Mouse (Mus musculus) kidney, postnatal 0 days (tissue): ENCODE results near the gene Teddm1a. TPM values are rescaled to one million over a fixed set of nuclear protein-coding genes. Genes with fewer than 3 reads are reported as not detected.
"Not testable (repeated sequence)": the region's sequence is repeated elsewhere in the genome, so short reads cannot be mapped to it uniquely, and the experiment has no call there.

Experiments
- ATAC-seq: fragments of 200-750 bp; cut with Nextera tagmentation; replicated peaks from 2 replicates; pipeline ENCODE4 v1.8.0; 2017; ENCODE audit warnings: low read depth, moderate number of reproducible peaks, moderate TSS enrichment, moderate library complexity; ENCODE audit not compliant: low FRiP score
- DNase-seq: peaks from one replicate; pipeline ENCODE4 v3.0.0-alpha.2; 2016; ENCODE audit warnings: low spot score
- H3K27ac ChIP-seq: fragments of 300-500 bp; sonication (generic); 2 replicates; pipeline ENCODE4 v1.5.1; 2014; ENCODE audit warnings: mild to moderate bottlenecking
- H3K27me3 ChIP-seq: fragments of 300-500 bp; sonication (generic); 2 replicates; pipeline ENCODE4 v1.6.1; 2014; ENCODE audit warnings: low read length, mixed read lengths; ENCODE audit not compliant: insufficient read depth
- H3K36me3 ChIP-seq: fragments of 300-500 bp; sonication (generic); 2 replicates; pipeline ENCODE4 v1.6.1; 2014; ENCODE audit warnings: low read length, mixed read lengths; ENCODE audit not compliant: insufficient read depth
- H3K4me1 ChIP-seq: fragments of 300-500 bp; sonication (generic); replicated peaks from 2 replicates; pipeline ENCODE4 v1.6.1; 2014; ENCODE audit warnings: antibody characterized with exemption, low read length, mixed read lengths; ENCODE audit not compliant: insufficient read depth
- H3K4me2 ChIP-seq: fragments of 300-500 bp; sonication (generic); 2 replicates; pipeline ENCODE4 v1.6.1; 2014; ENCODE audit warnings: mild to moderate bottlenecking, low read length, moderate library complexity, mixed read lengths
- H3K4me3 ChIP-seq: fragments of 300-500 bp; sonication (generic); replicated peaks from 2 replicates; pipeline ENCODE4 v1.5.1; 2014; ENCODE audit warnings: low read depth, low read length
- H3K9ac ChIP-seq: fragments of 300-500 bp; sonication (generic); 2 replicates; pipeline ENCODE4 v1.6.1; 2014; ENCODE audit warnings: low read depth, low read length
- H3K9me3 ChIP-seq: fragments of 300-500 bp; sonication (generic); replicated peaks from 2 replicates; pipeline ENCODE4 v1.6.1; 2016; ENCODE audit warnings: low read length, inconsistent platforms, mixed read lengths
- CTCF ChIP-seq: IDR thresholded peaks from 2 replicates; pipeline ENCODE4 v1.5.1; 2016; ENCODE audit warnings: antibody characterized with exemption, low read depth, mild to moderate bottlenecking, moderate library complexity
- WGBS: fragments of 180-500 bp; shearing (Covaris S2); extraction: QIAGEN DNeasy Blood & Tissue Kit; methylation state at CpG from one replicate; pipeline ENCODE4 v1.1.7; 2014; 5-methylcytosine and 5-hydroxymethylcytosine counted together
- polyA plus RNA-seq: library from polyadenylated mRNA; unstranded; fragments of >200 nt; fragmentation: Nextera tagmentation; extraction: Ambion mirVana; gene quantifications from 2 replicates; pipeline ENCODE4 v1.2.1, GENCODE M21; 2015

Gene Teddm1a
- not detected in 2 replicates for polyA plus RNA-seq

- H3K9ac ChIP-seq: no peak within 1 kb of the TSS
- no peak for TF ChIP-seq CTCF
- ATAC-seq (no peak), DNase-seq (no peak)
- no peaks in the 10 kb centered on the region for H3K36me3 ChIP-seq
- H3K27ac ChIP-seq: no peak within 1 kb of the TSS
- no peaks in the 10 kb centered on the region for H3K27me3 ChIP-seq
- no peaks in the 10 kb centered on the region for H3K4me1 ChIP-seq
- no peaks in the 10 kb centered on the region for H3K9me3 ChIP-seq
- 35% methylated on average over 4 of the region's 4 CpGs for WGBS
- H3K4me3 ChIP-seq: no peak within 1 kb of the TSS
- no peak within 1 kb of the TSS for H3K4me2 ChIP-seq
Observed at GRCm38 (mm10) chr1:153891442-153891841, at the start of gene Teddm1a. TSS of gene Teddm1a (plus strand) at chr1:153891742.

- H3K27me3 ChIP-seq: no peaks in the 10 kb centered on the region
- no peak overlapping the region for H3K27ac ChIP-seq
- 81% methylated on average over 11 of the region's 11 CpGs for WGBS
- H3K9ac ChIP-seq: no peak overlapping the region
- no peaks in the 10 kb centered on the region for H3K36me3 ChIP-seq
- DNase-seq (no peak), ATAC-seq (no peak)
- no peak overlapping the region for H3K4me2 ChIP-seq
- H3K4me1 ChIP-seq: no peaks in the 10 kb centered on the region
- no peaks in the 10 kb centered on the region for H3K9me3 ChIP-seq
- no peak for TF ChIP-seq CTCF
- no peak overlapping the region for H3K4me3 ChIP-seq
Observed at GRCm38 (mm10) chr1:153842121-153842740, 49.3 kb upstream of the Teddm1a start.

GRCm38 (mm10) chr1:153844042-153844441, 47.5 kb upstream of the Teddm1a start, which contains the start of gene Rgsl1:
TSS of gene Rgsl1 (minus strand) at chr1:153844142.
- no peak within 1 kb of the TSS for H3K4me3 ChIP-seq
- H3K36me3 ChIP-seq: no peaks in the 10 kb centered on the region
- DNase-seq (no peak), ATAC-seq (no peak)
- H3K4me1 ChIP-seq: no peaks in the 10 kb centered on the region
- H3K9ac ChIP-seq: no peak within 1 kb of the TSS
- no peak within 1 kb of the TSS for H3K27ac ChIP-seq
- 93% methylated on average over 8 of the region's 8 CpGs for WGBS
- TF ChIP-seq CTCF: no peak
- H3K27me3 ChIP-seq: no peaks in the 10 kb centered on the region
- no peaks in the 10 kb centered on the region for H3K9me3 ChIP-seq
- no peak within 1 kb of the TSS for H3K4me2 ChIP-seq

GRCm38 (mm10) chr1:153846420-153846819, 45.1 kb upstream of the Teddm1a start:
- H3K36me3 ChIP-seq: no peaks in the 10 kb centered on the region
- no peak overlapping the region for H3K4me2 ChIP-seq
- TF ChIP-seq CTCF: no peak
- no peaks in the 10 kb centered on the region for H3K27me3 ChIP-seq
- H3K4me3 ChIP-seq: no peak overlapping the region
- H3K9me3 ChIP-seq: no peaks in the 10 kb centered on the region
- no peak overlapping the region for H3K9ac ChIP-seq
- DNase-seq (no peak), ATAC-seq (no peak)
- 94% methylated on average over 7 of the region's 7 CpGs for WGBS
- H3K27ac ChIP-seq: no peak overlapping the region
- H3K4me1 ChIP-seq: no peaks in the 10 kb centered on the region

- Histone ChIP-seq H3K4me2 (no peak overlapping the region), H3K9ac (no peak overlapping the region), H3K27ac (no peak overlapping the region), H3K9me3 (no peaks in the 10 kb centered on the region), H3K4me1 (no peaks in the 10 kb centered on the region), H3K27me3 (no peaks in the 10 kb centered on the region), H3K36me3 (no peaks in the 10 kb centered on the region), H3K4me3 (no peak overlapping the region)
- no peak for ATAC-seq
- peak; percentile 84 for TF ChIP-seq CTCF
- DNase-seq: peak; percentile 90
- 29% methylated on average over 6 of the region's 6 CpGs for WGBS
Observed at GRCm38 (mm10) chr1:153846867-153847266, 44.7 kb upstream of the Teddm1a start.

GRCm38 (mm10) chr1:153852696-153853095, 38.8 kb upstream of the Teddm1a start:
- H3K36me3 ChIP-seq, H3K9ac ChIP-seq, H3K27ac ChIP-seq, H3K4me1 ChIP-seq, DNase-seq, H3K4me2 ChIP-seq, H3K27me3 ChIP-seq, ATAC-seq, H3K4me3 ChIP-seq, H3K9me3 ChIP-seq: not testable (repeated sequence)
- 63% methylated on average over 7 of the region's 7 CpGs for WGBS

GRCm38 (mm10) chr1:153855946-153856345, 35.6 kb upstream of the Teddm1a start:
- H3K9ac ChIP-seq: no peak overlapping the region
- no peak overlapping the region for H3K27ac ChIP-seq
- H3K27me3 ChIP-seq: no peaks in the 10 kb centered on the region
- H3K9me3 ChIP-seq: no peaks in the 10 kb centered on the region
- DNase-seq (no peak), ATAC-seq (no peak)
- no peak for TF ChIP-seq CTCF
- no peak overlapping the region for H3K4me3 ChIP-seq
- WGBS: 71% methylated on average over 8 of the region's 8 CpGs
- no peaks in the 10 kb centered on the region for H3K4me1 ChIP-seq
- H3K36me3 ChIP-seq: no peaks in the 10 kb centered on the region
- H3K4me2 ChIP-seq: no peak overlapping the region
